In the genomic region with DNA sequence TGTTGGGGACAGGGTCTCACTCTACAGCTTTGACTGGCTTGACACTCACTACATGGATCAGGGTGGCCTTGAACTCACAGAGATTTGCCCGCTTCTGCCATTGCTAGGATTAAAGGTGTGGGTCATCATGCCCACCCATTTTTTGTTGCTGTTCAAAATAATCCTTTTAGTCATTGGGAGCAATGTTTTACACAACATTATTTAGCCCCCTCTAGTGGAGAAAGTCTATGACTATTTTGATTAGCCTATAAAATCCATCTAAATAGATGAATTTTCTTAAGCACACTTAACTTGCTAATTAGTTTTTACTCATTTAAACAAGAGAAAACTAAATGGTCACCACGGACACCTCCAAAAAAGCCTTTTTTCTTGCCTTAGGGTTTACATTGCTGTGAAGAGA, we compare ENCODE assay signal across 12 mouse cellular contexts.
"Had no signal": no experiment of that assay in that cellular context is flagged by ENCODE, and none has a peak within 500 bp of the region (broad histone marks: within the 10 kb centered on the region; RNA-seq: fewer than 3 reads in every experiment).

No protein-coding gene starts in this region.

- H3K9ac ChIP-seq: liver, embryonic 15.5 days; lung, embryonic 15.5 days; midbrain, embryonic 13.5 days; neural tube, embryonic 15.5 days had no signal

- H3K4me1 ChIP-seq: limb, embryonic 10.5 days; liver, embryonic 15.5 days; lung, embryonic 15.5 days; midbrain, embryonic 13.5 days; neural tube, embryonic 15.5 days had no signal

- H3K27me3 ChIP-seq: liver, embryonic 15.5 days; lung, embryonic 15.5 days; midbrain, embryonic 13.5 days; neural tube, embryonic 15.5 days had no signal

- DNase-seq: kidney, adult 18-20 months; kidney, postnatal 25 days; layer of hippocampus, adult 9-11 months; right cerebral cortex, adult 18-20 months; thymus, adult 18-20 months; thymus, postnatal 14 days had no signal

- H3K36me3 ChIP-seq: limb, embryonic 10.5 days; liver, embryonic 15.5 days; lung, embryonic 15.5 days; midbrain, embryonic 13.5 days; neural tube, embryonic 15.5 days had no signal

- H3K4me3 ChIP-seq: limb, embryonic 10.5 days; liver, embryonic 15.5 days; lung, embryonic 15.5 days; midbrain, embryonic 13.5 days; myocyte; neural tube, embryonic 15.5 days had no signal

- H3K27ac ChIP-seq: limb, embryonic 10.5 days; liver, embryonic 15.5 days; lung, embryonic 15.5 days; midbrain, embryonic 13.5 days; neural tube, embryonic 15.5 days had no signal

- H3K9me3 ChIP-seq: limb, embryonic 10.5 days; liver, embryonic 15.5 days; lung, embryonic 15.5 days; midbrain, embryonic 13.5 days; neural tube, embryonic 15.5 days had no signal
